Mouse (Mus musculus) heart, postnatal 0 days (tissue): ENCODE results near the gene T2.

Experiments
- CTCF ChIP-seq: IDR thresholded peaks from 2 replicates; pipeline ENCODE4 v1.5.1; 2016; ENCODE audit warnings: antibody characterized with exemption, control low read depth, low read depth
- EP300 ChIP-seq: IDR thresholded peaks from 2 replicates; pipeline ENCODE4 v1.6.1; 2016; ENCODE audit warnings: antibody characterized with exemption, low read depth

- TF ChIP-seq CTCF (no peak), EP300 (no peak)
These were observed 16.0 kb downstream of the T2 start for GRCm38 (mm10) chr17:8371834-8372233.
